Mouse (Mus musculus) inflammation-experienced regulatory T-cells, adult 6 months (primary cell): Measurements from ENCODE around the gene Trmt10c. TPM values are rescaled to one million over a fixed set of nuclear protein-coding genes. Genes with fewer than 3 reads are reported as not detected.
"Not testable (repeated sequence)": the region's sequence is repeated elsewhere in the genome, so short reads cannot be mapped to it uniquely, and the experiment has no call there.

Experiments
- ATAC-seq: one replicate; pipeline ENCODE4 v1.8.0; 2017
- polyA plus RNA-seq, 3 experiments: library from polyadenylated mRNA; unstranded; fragments of 100-300 nt; shearing (Covaris generic); gene quantifications; one replicate each; pipeline ENCODE4 v1.2.1; 2017

The Trmt10c gene
- 10 to 100 TPM; 24.6 to 33.4 (median 32.3) TPM for polyA plus RNA-seq

DNA sequence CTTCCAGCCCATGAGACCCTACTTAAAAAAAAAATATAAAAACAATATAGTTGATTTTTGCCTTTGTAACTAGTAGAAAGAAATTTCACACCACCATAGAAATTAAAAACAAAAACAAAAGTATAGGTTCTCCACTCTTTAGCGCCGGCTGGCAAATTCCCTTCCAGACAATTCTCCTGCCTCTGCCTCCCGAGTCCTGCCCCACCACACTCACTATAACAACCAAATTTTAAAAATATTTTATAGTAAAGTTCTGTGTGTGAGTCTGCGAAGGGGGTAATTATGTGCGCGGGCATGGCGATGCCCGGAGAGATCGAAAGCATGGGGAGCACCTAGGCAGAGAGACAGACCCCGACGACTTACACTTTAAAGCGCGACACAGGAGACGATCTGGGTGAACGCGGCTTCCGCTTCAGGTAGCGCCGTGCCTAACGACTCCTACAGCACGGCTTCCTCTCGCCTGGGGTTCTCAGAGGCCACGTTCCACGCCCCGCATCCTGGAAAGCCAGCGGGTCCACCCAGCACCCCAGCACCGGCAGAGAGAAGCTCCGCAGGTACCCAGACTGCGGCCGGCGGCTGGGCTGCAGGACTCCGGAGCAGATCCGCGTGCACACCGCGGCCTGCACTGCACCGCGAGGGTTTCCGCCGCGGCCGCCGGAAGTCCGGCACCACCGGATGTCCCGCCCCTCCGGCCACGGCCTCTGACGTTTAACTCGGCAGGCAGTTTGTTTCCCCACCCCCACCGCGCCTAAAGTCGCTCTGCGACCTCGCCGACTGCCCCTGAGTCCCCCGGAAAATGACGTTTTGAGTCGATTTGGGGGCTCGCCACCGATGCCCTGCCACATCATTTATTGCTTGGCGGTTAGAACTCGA is at the start of gene Trmt10c:
Gene Trmt10c, minus strand, starts transcription at position 682 of the 873 bp plus-strand sequence.
- ATAC-seq, result peak; percentile 88

DNA sequence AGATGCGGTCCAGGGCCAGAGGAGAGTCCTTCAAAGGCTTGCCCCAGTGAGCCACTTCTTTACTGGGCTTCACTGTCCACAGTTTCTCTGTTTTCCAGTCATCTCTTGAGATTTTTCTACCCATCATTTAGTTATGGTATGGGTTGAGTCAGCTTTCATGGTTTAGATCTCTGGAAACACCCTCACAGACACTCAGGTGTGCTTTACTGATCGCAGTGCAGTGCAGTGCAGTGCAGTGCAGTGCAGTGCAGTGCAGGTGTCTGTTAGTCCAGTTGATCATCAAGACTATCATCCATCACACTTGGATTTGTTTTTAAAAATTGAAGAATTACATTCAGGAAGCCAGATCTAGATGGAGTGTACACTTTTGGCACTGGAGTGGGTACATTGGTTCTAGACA is 48.7 kb upstream of the Trmt10c start:
- no peak for ATAC-seq

DNA sequence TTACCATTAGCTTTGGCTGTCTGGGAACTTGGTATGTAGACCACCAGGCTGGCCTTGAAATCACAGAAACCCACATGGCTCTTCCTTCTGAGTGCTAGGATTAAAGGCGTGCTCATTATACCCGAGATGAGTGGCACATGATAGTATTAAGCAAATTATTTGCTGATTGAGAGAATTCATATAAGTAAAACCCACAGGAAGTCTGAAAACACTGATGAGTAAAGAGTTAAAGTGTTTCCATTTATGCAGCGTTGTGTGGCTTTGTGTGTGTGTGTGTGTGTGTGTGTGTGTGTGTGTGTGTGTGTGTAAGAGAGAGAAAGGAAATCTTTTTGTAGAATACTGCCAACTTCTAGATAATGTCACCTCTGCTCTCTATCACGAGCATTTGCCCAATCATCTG is 44.1 kb upstream of the Trmt10c start:
- peak; percentile 73 for ATAC-seq

DNA sequence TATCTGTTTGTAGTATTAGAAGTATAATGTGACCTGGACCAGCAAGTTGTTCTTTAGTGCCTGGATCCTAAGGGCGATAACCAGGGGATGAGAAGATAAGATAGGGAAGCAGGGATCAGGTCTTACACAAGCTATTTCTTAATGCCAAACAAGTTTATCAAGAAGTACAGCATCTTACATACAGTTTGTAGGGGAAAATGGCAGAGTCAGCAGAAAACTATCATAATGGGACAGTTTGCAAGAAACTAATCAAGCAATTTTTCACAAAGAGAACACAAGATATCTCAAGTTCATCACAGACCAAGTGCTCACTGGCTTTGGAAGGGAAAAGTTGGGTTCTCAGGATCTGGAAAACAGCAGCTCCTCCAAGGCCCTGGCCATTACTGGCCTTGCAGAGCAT is 41.8 kb upstream of the Trmt10c start:
- no peak for ATAC-seq

DNA sequence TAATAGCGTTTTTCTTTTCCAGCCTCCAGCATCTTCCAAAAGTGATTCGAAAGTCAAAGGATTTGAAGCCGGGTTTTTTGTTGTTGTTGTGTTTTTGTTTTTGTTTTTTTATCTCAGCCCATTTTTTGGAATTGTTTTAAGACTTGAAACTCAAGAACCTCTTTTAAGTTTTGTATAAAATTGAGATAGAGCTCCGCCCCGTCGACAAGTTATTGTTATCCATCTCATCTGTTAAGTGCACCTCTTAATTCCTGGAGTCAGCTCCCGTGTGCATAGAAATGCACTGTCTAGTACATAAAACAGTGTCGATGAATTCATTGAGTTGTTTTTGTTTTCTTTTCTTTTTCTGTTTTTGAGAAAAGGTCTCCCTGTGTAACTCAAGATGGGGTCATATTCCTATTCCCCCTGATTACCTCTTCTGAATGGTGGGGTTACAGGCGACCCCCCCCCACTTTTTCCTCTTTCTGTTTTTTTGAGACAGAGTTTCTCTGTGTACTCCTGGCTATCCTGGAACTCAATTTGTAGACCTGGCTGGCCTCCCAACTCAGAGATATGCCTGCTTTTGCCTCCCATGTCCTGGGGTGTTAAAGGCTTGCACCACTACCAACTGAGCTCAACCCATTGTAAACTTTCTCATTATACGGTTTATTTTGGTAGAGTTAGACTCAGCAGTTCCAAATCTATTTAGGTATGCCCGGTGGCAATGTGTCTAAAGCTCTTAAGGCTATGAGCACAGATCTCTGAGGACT is 38.7 kb upstream of the Trmt10c start:
- ATAC-seq, result no peak

DNA sequence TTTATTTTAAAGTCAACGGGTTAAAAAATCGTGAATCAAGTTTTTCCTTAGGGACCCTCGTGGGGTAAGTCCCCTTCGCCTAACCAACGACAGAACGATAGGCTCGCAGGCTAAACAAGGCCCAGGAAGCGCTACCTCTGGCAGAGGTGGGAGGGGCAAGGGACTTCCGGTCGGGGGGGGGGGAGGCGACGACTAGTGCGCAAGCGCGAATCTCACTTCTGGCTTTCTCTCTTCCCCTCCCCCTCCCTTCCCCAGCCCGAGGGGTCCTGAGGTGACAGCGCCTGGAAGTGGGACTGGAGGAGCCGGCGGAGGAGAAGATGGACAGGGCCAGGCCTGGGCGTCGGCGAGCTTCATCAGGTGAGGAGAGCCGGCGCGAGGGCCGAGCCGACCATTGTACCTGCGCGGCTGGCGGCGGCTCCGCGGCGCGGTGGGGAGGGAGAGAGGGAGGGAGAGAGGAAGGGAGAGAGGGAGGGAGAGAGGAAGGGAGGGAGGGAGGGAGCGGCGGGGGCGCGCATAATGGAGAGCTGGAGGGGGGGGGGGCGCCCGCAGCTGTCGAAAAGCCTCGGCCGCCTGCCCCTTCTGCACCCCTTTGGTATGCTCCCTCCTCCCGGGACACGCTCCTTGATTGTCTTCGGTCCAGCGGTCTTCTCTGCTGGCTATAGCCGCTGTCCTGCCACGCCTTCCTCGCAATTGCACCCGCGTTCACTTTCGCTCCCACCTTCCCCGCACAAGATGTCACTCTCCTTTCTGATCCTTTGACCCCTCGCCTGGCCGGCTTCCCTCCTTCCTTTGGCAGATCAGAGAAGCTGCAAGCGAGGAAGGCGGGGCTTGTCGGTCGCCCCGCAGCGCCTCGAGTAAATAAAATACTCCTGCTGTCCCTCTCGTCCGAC is 37.8 kb upstream of the Trmt10c start:
- ATAC-seq, result peak; percentile 74

DNA sequence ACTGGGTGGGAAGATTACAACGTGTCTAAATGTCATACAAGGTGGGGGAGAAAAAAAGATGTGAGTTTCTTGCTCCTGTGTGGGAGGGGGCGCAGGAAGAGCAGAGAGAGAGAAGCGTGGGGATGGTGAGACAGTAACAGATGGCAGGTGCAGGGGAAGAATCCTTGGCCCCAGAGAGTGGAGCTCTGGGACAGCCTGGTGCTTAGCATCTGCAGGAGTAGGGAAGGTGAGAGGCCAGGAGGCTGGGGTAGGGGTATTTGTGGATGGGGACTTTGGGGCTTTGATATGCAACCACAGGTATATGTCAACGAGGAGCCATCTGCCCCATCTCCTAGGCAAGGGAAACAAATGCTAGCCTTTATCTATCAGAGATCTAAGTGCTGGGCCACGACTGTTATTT is 36.9 kb upstream of the Trmt10c start:
- ATAC-seq, result peak; percentile 3

DNA sequence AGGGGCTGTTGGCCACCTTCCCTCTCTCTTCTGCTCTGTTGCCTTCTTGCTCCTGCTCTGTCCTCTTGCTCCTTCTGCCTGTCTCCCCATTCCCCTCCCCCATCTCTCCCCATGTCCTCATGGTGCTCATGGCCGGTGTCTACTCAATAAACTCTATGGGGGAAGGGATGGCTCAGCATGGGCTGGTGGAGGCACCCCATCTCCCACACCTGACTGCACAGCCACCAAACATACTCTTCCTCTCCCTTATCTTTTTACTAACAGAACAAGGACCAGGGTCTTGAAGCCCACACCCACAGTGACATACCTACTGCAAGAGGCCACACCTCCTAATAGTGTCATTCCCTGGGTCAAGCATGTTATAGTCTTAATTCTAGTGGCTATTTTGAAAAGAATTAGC is 36.5 kb upstream of the Trmt10c start:
- ATAC-seq, result no peak

DNA sequence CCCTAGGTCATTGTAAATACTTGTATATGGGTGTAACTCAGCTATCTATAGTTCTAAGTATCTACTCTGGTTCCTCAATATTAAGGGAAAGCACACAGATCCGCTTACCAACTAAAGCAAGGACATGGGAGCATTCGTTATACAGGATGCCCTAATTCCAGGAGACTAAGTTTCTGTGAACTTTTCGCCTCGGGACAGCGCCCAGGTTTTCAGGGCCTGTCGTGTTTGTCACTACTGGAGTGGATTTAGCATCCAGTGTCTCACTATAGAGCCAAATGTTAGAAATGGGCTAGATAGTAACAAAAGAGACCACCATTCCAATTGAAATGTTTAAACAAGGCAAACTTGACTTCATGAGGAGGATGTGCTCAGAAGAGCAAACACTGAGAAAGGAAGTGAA is 35.5 kb upstream of the Trmt10c start:
- not testable (repeated sequence) for ATAC-seq

DNA sequence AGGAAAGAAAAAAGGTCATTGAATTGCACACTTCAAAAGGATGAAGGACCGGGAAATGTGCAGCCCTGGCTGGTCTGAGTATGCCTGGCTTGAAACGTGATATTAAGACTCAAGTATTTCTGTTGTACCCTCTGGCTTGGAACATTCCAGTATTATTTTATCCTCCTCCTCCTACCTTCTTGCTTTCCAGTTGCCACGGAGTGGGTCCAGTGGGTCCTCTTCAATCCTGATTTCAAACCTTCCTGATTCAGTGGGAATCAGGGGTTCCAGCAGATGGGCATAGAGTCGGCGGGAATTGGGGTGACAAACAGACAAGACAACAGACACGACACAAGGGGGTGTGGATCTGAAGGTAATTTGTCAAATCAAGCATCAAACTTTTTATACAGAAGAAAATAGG is 34.9 kb upstream of the Trmt10c start:
- ATAC-seq, result no peak

DNA sequence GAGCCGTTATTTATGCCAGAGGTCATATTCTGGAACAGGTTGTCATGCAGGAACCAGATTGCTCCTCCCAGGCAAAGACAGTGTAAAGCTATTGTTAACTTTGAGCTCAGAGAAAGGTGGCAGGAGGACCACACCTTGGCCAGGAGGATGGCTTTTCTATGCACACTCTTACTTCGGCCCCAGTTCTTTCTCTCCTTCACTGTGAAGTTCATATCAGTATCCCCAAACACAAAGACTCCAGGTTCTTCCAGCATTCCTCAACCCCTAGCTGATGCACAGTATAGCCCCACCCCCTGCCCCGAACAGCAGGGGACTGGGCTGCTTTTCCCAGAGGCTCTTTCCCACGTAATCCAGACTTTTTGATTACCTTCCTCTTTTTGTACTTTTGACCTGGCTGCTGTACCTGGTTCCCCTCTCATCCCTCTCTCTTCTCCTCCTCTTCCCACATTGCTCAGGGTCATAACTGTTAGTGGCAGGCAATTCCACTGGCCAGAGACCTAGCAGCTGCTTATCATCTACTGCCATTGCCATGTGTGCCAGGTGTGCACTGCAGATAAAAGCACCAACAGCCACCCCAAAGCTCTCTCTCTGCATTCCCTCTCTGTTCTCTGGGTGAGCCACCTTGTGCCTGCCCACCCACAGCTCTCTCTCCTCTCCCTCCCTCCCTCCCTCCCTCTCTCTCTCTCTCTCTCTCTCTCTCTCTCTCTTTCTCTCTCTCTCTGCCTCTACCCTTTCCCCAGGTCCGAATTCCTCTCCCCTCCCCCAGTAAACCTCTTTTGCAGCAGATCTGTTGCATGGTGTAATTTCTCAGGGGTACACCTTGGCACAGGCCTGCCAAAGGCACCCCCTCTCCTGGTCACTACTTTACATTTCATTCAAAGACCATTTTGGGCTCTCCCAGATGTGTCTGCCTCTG is 34.0 kb upstream of the Trmt10c start:
- no peak for ATAC-seq

DNA sequence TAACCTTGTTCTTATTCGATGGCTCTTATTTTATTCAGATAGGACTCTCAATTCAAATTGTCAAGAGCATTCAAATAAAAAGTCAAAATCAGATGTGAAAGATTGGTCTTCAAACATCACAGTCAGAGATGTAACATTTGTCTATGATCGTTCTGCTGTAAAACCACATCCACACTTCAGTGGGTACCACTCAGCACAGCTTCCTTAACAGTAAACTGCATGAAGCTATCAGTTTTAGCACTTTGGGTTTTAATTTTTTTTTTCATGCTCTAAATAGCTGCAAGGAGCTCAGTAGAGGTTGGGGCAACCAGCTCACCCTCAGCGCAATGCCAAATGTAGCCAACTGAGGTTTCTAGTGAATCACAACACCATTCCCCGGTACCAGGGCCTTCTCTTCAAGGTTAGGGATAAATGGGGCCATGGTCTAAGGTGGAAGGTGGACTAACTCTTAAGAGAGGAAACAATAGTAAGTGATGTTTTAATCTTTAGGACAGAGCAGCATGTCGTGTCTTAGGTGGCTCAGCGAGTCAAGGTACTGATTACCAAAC is 31.0 kb upstream of the Trmt10c start:
- no peak for ATAC-seq

DNA sequence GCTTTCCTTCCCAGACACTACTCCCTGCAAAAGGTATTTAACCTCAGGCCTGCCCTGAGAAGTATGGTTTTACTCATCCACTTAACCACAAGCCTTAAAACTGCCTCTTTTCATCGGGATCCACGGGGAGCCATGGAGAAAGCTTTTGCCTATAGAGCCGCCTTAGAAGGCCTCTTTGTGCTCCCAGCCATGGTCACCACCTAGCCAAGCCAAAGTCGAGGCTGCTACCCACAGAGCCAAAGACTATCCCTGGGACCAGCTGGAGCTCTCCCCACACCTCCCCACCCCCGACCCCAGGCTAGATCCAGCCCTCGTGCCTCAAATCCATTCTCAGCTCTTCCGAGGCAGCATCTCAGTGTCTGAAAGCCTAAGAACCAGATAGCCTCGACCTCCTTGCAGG is 28.5 kb upstream of the Trmt10c start:
- no peak for ATAC-seq

DNA sequence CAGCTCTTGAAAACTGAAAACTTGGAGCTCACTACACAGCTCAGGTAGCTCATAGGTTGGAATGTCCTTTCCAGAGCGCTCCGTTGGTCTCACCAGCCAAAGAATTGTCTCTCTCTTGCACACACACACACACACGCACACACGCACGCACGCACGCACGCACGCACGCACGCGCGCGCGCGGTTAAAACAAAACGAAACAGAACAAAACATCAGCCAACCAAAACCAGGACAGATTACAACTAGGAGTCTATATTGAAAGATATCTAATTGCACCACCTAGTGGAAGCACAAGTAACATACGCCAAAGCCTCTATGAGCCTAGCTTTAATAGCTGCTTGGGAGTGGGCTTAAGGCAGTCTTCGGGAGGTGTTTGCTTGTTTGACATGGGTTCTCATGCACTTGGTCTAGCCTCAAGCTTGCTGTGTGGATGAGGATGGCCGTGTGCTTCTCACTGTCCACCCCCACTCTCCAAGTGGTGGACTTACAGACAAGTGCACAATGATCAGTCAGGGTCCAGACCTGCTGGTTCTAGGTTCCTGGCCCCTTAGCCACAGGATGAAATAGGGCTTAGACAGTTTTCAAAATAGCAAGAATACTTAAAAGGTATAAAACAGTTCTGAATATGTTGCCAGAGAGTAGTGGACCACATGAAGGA is 26.8 kb upstream of the Trmt10c start:
- peak; percentile 97 for ATAC-seq

DNA sequence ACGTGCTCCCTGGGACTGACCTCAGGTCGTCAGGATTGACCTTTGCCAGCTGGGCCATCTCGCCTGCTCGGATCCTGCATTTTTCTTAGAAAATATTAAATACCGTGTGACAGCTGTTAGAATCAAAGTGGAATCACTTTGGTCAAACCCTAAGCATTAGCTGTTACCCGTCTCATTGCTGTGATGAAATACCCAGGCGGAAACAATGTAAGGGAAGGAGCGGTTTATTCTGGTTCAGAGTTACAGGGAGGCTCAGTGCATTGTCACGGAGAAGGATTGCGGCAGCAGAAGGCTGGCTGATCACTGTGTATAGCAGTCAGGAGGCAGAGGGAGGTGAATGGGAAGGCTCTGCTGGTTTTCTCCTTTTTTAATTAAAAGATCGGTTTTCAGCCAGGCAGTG is 25.4 kb upstream of the Trmt10c start:
- ATAC-seq, result no peak

DNA sequence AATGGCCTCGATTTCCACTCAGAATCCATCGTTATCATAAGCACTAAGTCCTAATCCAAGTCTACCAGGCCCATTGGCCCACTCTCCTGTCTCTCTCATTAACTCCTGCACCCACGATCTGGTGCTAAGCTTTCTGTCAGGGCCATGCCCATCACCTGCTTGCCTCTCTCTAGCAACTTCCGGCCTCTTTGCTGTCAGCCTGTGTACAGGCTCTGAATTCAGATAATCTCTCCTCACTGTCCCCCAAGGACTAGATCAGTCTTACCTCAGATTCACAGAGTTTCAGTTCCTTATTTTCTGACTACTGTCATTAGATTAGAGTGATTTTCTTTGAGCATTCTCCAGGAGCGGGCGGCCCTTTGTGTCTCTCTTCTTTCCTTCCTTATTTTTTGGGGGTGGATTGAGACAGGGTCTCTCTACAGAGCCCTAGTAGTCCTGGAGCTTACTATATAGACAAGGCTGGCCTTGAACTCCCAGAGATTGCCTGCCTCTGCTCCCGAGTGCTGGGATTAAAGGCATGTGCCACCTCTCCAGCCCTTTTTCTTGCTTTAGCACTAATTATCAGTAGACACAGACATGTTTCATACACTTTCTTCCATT is 24.5 kb upstream of the Trmt10c start:
- ATAC-seq, result no peak

DNA sequence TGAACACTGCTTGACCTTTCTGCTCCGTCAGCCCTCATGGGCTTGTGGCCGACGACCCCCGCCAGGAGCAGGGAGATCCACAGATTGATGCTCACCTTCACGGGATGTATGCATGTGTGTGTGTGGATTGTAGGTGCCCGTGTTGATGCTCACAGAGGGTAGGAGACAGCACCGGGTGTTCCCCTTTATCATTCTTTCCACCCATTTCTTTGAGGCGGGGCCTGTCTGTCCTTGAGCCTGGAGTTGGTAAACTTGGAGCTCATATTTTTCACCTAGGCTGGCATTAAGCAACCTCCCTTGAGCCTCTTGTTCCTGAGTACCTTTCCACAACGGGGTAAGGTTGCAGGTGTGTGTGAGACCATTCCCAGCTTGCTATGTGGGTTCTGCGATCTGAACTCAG is 20.5 kb upstream of the Trmt10c start:
- no peak for ATAC-seq

DNA sequence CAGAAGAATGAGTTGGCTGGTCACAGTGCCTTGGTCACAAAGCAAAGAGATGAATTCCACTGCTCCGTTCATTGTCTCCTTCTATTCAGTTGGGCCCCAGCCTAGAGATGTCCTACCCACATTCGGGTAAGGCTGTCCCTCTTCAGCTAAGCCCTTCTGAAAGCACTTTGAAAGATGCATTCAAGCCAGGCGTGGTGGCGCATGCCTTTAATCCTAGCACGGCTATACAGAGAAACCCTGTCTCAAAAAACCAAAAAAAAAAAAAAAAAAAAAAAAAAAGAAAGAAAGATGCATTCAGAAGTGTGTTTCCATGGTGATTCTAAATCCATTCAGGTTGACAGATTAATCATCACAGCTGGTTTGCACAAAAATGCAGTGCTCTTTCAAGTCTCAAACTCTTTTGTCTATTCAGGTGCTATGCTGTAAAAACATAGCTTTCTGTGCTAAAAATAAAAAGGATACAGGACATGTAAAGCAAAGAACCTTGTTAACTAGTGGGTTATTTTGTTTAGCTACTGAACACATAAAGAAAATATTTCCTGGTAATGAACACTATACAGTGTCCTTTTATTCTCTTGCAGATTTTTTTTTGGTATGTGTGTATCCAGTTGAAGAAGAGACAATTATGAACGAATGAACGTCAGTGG is 19.4 kb upstream of the Trmt10c start:
- peak; percentile 46 for ATAC-seq

DNA sequence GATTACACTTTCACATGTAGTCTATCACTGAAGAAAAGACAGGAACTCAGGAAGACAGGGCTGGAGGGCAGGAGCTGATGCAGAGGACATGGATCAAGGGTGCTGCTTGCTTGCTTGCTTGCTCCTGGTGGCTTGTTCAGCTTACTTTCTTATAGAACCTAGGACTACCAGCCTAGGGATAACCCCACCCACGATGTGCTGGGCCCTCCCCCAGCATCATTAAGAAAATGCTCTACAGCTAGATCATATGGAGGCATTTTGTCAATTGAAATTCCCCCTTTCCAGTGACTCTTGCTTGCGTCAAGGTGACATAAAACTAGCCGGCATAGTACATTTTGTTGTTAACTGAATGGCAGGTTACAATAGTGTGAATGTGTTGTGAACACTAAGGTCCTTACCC is 18.3 kb upstream of the Trmt10c start:
- ATAC-seq, result no peak

DNA sequence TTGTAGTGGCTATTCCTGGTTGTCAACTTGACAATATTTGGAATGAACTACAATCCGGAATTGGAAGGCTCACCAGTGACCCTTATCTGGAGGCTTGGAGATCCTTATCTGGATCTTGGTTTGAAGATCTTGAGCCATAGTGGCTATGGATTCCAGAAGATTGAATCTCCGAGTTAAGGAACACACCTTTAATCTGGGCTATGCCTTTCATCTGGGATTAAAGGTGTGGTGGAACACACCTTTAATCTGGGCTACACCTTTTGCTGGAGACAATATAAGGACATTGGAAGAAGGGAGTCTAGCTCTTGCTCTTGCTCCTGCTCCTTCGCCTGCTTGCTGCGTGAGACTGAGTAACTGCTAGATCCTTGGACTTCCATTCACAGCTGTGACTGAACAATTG is 10.4 kb upstream of the Trmt10c start, which contains the start of gene Senp7:
Gene Senp7, plus strand, starts transcription at position 301 of the 400 bp plus-strand sequence.
- not testable (repeated sequence) for ATAC-seq
